ENCODE assay signal across 21 mouse cellular contexts in the genomic region with DNA sequence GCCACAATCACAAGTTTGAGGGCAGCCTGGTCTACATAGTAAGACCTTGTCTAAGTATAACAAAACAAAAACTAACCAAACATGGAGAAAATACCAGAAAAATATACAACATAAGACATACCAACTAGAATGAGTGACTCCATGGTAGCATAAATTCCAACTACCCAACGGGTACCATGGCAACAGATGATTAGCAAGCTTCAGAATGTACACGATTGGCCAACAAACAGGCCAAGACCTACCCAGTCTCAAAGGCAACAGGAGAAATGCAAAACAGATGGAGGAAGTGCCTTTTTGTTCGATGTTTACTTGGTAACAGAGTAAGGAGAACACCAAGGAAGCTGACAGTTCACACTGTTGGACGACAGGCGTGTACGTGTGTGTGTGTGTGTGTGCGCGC.
DNase-seq lines count a peak whose midpoint lies in the region; ATAC-seq and TF ChIP-seq lines count a peak whose summit lies in the region.
"Had no signal": no experiment of that assay in that cellular context is flagged by ENCODE, and none has a peak within 500 bp of the region (broad histone marks: within the 10 kb centered on the region; RNA-seq: fewer than 3 reads in every experiment).

No protein-coding gene starts in this region.

- H3K4me2 ChIP-seq in embryonic facial prominence, embryonic 11.5 days (ENCODE audit: low read depth, low read length), result no peak overlapping the region
- H3K4me2 ChIP-seq in liver, embryonic 11.5 days, result no peak overlapping the region
- H3K4me2 ChIP-seq: embryonic facial prominence, embryonic 12.5 days; forebrain, embryonic 15.5 days had no signal

- intact Hi-C loops in left cerebral cortex, adult 2 months (cut with DNase I), result loop anchor here (5.0 kb wide), 1 partner anchor 40 kb away; no protein-coding TSS in a partner anchor
- intact Hi-C loops in left cerebral cortex, postnatal 25 days (cut with DNase I), result no loop called here

- peak; percentile 30 for DNase-seq in embryonic facial prominence, embryonic 11.5 days (ENCODE audit: low spot score)
- DNase-seq in embryonic facial prominence, embryonic 10.5 days (ENCODE audit: low spot score), result no peak
- DNase-seq in left cerebral cortex, adult 2 months (ENCODE audit: extremely low spot score in 1 of 2, low spot score in 2 of 2), result no peak
- no peak for DNase-seq in left cerebral cortex, postnatal 25 days (ENCODE audit: low spot score in 2 of 2)
- peak; percentile 84 for DNase-seq in NIH3T3 (ENCODE audit: low read depth)
- no peak for DNase-seq in liver, embryonic 11.5 days (ENCODE audit: low spot score)
- DNase-seq in right cerebral cortex, postnatal 4 days, result no peak
- DNase-seq: adrenal gland, adult 8-10 months; adrenal gland, postnatal 14 days; adrenal gland, postnatal 36 days; B cell, adult 2 months; cerebellum, adult 11-12 months; cerebellum, adult 2 months; cerebellum, adult 9-10 months; cerebellum, postnatal 10 days; cerebellum, postnatal 25 days; forebrain, postnatal 0 days had no signal

- WGBS in embryonic facial prominence, embryonic 11.5 days, result 74% methylated on average over 8 of the region's 8 CpGs
- 83% methylated on average over 8 of the region's 8 CpGs for WGBS in embryonic facial prominence, embryonic 10.5 days
- 86% methylated on average over 8 of the region's 8 CpGs for WGBS in liver, embryonic 11.5 days

- H3K27me3 ChIP-seq in embryonic facial prominence, embryonic 11.5 days (ENCODE audit: control insufficient read depth, insufficient read depth, low read length), result peaks cover 5% of the 10 kb centered on the region
- peaks cover 34% of the 10 kb centered on the region for H3K27me3 ChIP-seq in embryonic facial prominence, embryonic 10.5 days (replicated peaks; ENCODE audit: low read depth, poor library complexity, severe bottlenecking)
- H3K27me3 ChIP-seq in liver, embryonic 11.5 days (replicated peaks; ENCODE audit: control insufficient read depth, insufficient read depth, low read length), result peaks cover 28% of the 10 kb centered on the region

- ATAC-seq in embryonic facial prominence, embryonic 11.5 days (replicated peaks; ENCODE audit: insufficient number of reproducible peaks, low FRiP score, low TSS enrichment, low read depth), result no peak
- no peak for ATAC-seq in liver, embryonic 11.5 days (replicated peaks; ENCODE audit: low FRiP score)
- ATAC-seq: activated CD4-positive, CD25-positive, alpha-beta regulatory T cell, adult 4 months; CD4-positive, CD25-positive, alpha-beta regulatory T cell, adult 4 months; forebrain, embryonic 15.5 days; forebrain, postnatal 0 days had no signal

- H3K36me3 ChIP-seq in embryonic facial prominence, embryonic 11.5 days (replicated peaks; ENCODE audit: control insufficient read depth, insufficient read depth, low read depth, low read length), result no peaks in the 10 kb centered on the region
- H3K36me3 ChIP-seq in embryonic facial prominence, embryonic 10.5 days (replicated peaks), result no peaks in the 10 kb centered on the region
- no peaks in the 10 kb centered on the region for H3K36me3 ChIP-seq in liver, embryonic 11.5 days (ENCODE audit: control insufficient read depth, insufficient read depth, low read length)
- H3K36me3 ChIP-seq: embryonic facial prominence, embryonic 12.5 days; forebrain, embryonic 15.5 days had no signal

- H3K9me3 ChIP-seq in embryonic facial prominence, embryonic 11.5 days (replicated peaks; ENCODE audit: control insufficient read depth, low read length), result no peaks in the 10 kb centered on the region
- no peaks in the 10 kb centered on the region for H3K9me3 ChIP-seq in embryonic facial prominence, embryonic 10.5 days
- H3K9me3 ChIP-seq in liver, embryonic 11.5 days (ENCODE audit: control insufficient read depth, low read length), result no peaks in the 10 kb centered on the region
- H3K9me3 ChIP-seq: embryonic facial prominence, embryonic 12.5 days; forebrain, embryonic 15.5 days had no signal

- no peak overlapping the region for H3K4me3 ChIP-seq in embryonic facial prominence, embryonic 11.5 days (ENCODE audit: low read depth, low read length)
- H3K4me3 ChIP-seq in embryonic facial prominence, embryonic 10.5 days, result no peak overlapping the region
- H3K4me3 ChIP-seq in left cerebral cortex, adult 2 months, result no peak overlapping the region
- no peak overlapping the region for H3K4me3 ChIP-seq in liver, embryonic 11.5 days (ENCODE audit: low read depth, low read length)
- H3K4me3 ChIP-seq: embryonic facial prominence, embryonic 12.5 days; forebrain, embryonic 15.5 days had no signal

- no peaks in the 10 kb centered on the region for H3K4me1 ChIP-seq in embryonic facial prominence, embryonic 11.5 days (ENCODE audit: control insufficient read depth, insufficient read depth, low read length)
- H3K4me1 ChIP-seq in embryonic facial prominence, embryonic 10.5 days, result peaks cover 9% of the 10 kb centered on the region; the same call in 1 of the 2 replicates
- H3K4me1 ChIP-seq in liver, embryonic 11.5 days (replicated peaks; ENCODE audit: control insufficient read depth, insufficient read depth, low read length), result no peaks in the 10 kb centered on the region

- no peak overlapping the region for H3K9ac ChIP-seq in embryonic facial prominence, embryonic 11.5 days (replicated peaks; ENCODE audit: low read length)
- H3K9ac ChIP-seq in liver, embryonic 11.5 days (ENCODE audit: low read depth, low read length), result no peak overlapping the region
- H3K9ac ChIP-seq: embryonic facial prominence, embryonic 12.5 days; forebrain, embryonic 15.5 days; forebrain, postnatal 0 days had no signal

- no peak for TF ChIP-seq CTCF in left cerebral cortex, adult 2 months (IDR thresholded peaks at IDR 0.05)

- H3K27ac ChIP-seq in embryonic facial prominence, embryonic 11.5 days (replicated peaks; ENCODE audit: low read depth, low read length), result no peak overlapping the region
- H3K27ac ChIP-seq in embryonic facial prominence, embryonic 10.5 days (replicated peaks), result no peak overlapping the region
- H3K27ac ChIP-seq in left cerebral cortex, adult 2 months, result 0 out of 2 replicates have a peak overlapping the region, but pooled peaks have one; percentile 2
- H3K27ac ChIP-seq in liver, embryonic 11.5 days (ENCODE audit: low read depth, low read length), result no peak overlapping the region
- H3K27ac ChIP-seq: embryonic facial prominence, embryonic 12.5 days; forebrain, embryonic 15.5 days had no signal

Comparison
In these comparisons a context has a peak if more than half of its experiments do, and no peak if none do; other contexts are left out.
1. DNase-seq: peak in embryonic facial prominence, embryonic 11.5 days (single experiment) and NIH3T3 (single experiment); none in embryonic facial prominence, embryonic 10.5 days (single experiment), left cerebral cortex, adult 2 months (0 of 2), left cerebral cortex, postnatal 25 days (0 of 2), liver, embryonic 11.5 days (single experiment) and right cerebral cortex, postnatal 4 days (single experiment).